Mouse (Mus musculus) small intestine, adult 2 months (tissue): Measurements from ENCODE around the gene Olfr875.

Source experiments
- CTCF ChIP-seq: fragments of 200-500 bp; IDR thresholded peaks from 2 replicates; pipeline ENCODE4 v1.5.1; 2012; ENCODE audit warnings: low read depth, mild to moderate bottlenecking, control low read depth, inconsistent platforms, low read length, moderate library complexity, mixed read lengths; ENCODE audit not compliant: insufficient replicate concordance, insufficient read length; ENCODE audit errors: extremely low read depth
- POLR2A ChIP-seq: fragments of 200-500 bp; IDR thresholded peaks from 2 replicates; pipeline ENCODE4 v1.6.1; 2012; ENCODE audit warnings: low read depth, mild to moderate bottlenecking, control low read depth, inconsistent platforms, low read length, moderate library complexity

DNA sequence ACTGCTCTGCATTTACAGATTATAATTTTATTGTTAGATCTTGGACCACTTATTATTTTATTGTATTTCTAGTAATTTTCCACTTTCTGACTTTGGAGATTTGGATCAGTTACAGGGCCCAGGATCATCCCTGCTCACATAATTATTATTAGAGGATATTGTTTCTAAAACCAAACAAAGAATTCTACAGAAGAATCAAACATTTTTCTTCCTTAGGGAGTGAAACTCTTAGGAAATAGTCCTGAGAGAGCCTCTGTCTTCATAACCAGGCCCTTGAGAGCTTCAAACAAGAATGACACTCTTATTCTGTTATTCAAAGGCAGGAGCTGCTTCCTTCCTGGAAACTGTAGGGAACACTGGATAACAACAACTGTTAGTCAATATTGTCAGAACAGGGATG is 31.1 kb downstream of the Olfr875 start, which contains the start of gene Olfr876:
- TF ChIP-seq CTCF (no peak), POLR2A (no peak)
